Mouse (Mus musculus): ENCODE results near the gene Daam1.

Daam1 gene

GRCm38 (mm10) chr12:71997364-71997763 lies 166.5 kb downstream of the Daam1 start:
- DNase-seq (ENCODE audit: low spot score in 2 of 2) = no peak

- no peak for DNase-seq (ENCODE audit: low spot score in 2 of 2)
These were observed 167.8 kb downstream of the Daam1 start for GRCm38 (mm10) chr12:71998653-71999052.

- no peak for DNase-seq (ENCODE audit: low spot score in 2 of 2)
These were observed 168.8 kb downstream of the Daam1 start for GRCm38 (mm10) chr12:71999671-72000070.

- DNase-seq (ENCODE audit: low spot score in 2 of 2) = no peak
These were observed 170.9 kb downstream of the Daam1 start for GRCm38 (mm10) chr12:72001811-72002210.

- DNase-seq (ENCODE audit: low spot score in 2 of 2) = no peak
These were observed 174.4 kb downstream of the Daam1 start for GRCm38 (mm10) chr12:72005307-72005706.

GRCm38 (mm10) chr12:72007656-72008055 lies 176.8 kb downstream of the Daam1 start:
- no peak for DNase-seq (ENCODE audit: low spot score in 2 of 2)

- no peak for DNase-seq (ENCODE audit: low spot score in 2 of 2)
These were observed 178.4 kb downstream of the Daam1 start for GRCm38 (mm10) chr12:72009051-72009902.

- no peak for DNase-seq (ENCODE audit: low spot score in 2 of 2)
These were observed 180.5 kb downstream of the Daam1 start for GRCm38 (mm10) chr12:72011404-72011803.

- DNase-seq (ENCODE audit: low spot score in 2 of 2) = no peak
These were observed 181.2 kb downstream of the Daam1 start for GRCm38 (mm10) chr12:72012126-72012525.

GRCm38 (mm10) chr12:72013711-72014354 lies 183.0 kb downstream of the Daam1 start:
- no peak for DNase-seq (ENCODE audit: low spot score in 2 of 2)

GRCm38 (mm10) chr12:72014355-72014776 lies 183.5 kb downstream of the Daam1 start:
- no peak for DNase-seq (ENCODE audit: low spot score in 2 of 2)

- no peak for DNase-seq (ENCODE audit: low spot score in 2 of 2)
These were observed 184.4 kb downstream of the Daam1 start for GRCm38 (mm10) chr12:72015296-72015695.

- DNase-seq (ENCODE audit: low spot score in 2 of 2) = no peak
These were observed 189.4 kb downstream of the Daam1 start for GRCm38 (mm10) chr12:72020285-72020684.

- no peak for DNase-seq (ENCODE audit: low spot score in 2 of 2)
These were observed 190.7 kb downstream of the Daam1 start for GRCm38 (mm10) chr12:72021543-72021942.

GRCm38 (mm10) chr12:72022790-72023189 lies 191.9 kb downstream of the Daam1 start:
- no peak for DNase-seq (ENCODE audit: low spot score in 2 of 2)

GRCm38 (mm10) chr12:72023572-72023971 lies 192.7 kb downstream of the Daam1 start:
- no peak for DNase-seq (ENCODE audit: low spot score in 2 of 2)

GRCm38 (mm10) chr12:72025275-72025795 lies 194.5 kb downstream of the Daam1 start:
- DNase-seq (ENCODE audit: low spot score in 2 of 2) = no peak

GRCm38 (mm10) chr12:72031171-72031570 lies 200.3 kb downstream of the Daam1 start:
- DNase-seq (ENCODE audit: low spot score in 2 of 2) = no peak

- no peak for DNase-seq (ENCODE audit: low spot score in 2 of 2)
These were observed 200.9 kb downstream of the Daam1 start for GRCm38 (mm10) chr12:72031794-72032193.

GRCm38 (mm10) chr12:72036097-72036661 lies 205.3 kb downstream of the Daam1 start:
- no peak for DNase-seq (ENCODE audit: low spot score in 2 of 2)

GRCm38 (mm10) chr12:72037049-72037448 lies 206.2 kb downstream of the Daam1 start:
- no peak for DNase-seq (ENCODE audit: low spot score in 2 of 2)

GRCm38 (mm10) chr12:72038866-72039265 lies 208.0 kb downstream of the Daam1 start:
- DNase-seq (ENCODE audit: low spot score in 2 of 2) = no peak
